Mouse (Mus musculus): ENCODE data around the gene Fuom. TPM values are rescaled to one million over a fixed set of nuclear protein-coding genes. Genes with fewer than 3 reads are reported as not detected.

Gene Fuom
- 107 and 108 TPM in 2 replicates for polyA plus RNA-seq (2021; fragmentation: Nextera tagmentation)
- long read RNA-seq, experiment 1, transcript Fuom-201 (6 exons, 685 nt): major isoform, 20 of 37 reads
- long read RNA-seq, experiment 1, partial matches to known transcripts: 2 of 37 reads
- long read RNA-seq, experiment 1, other reads (novel, unspliced or antisense): 10 of 37 reads
- long read RNA-seq, experiment 2, transcript Fuom-201 (6 exons, 685 nt): minor isoform, 7 of 32 reads
- long read RNA-seq, experiment 2, transcript Fuom-213 (3 exons, 408 nt): major isoform, 8 of 32 reads
- long read RNA-seq, experiment 2, partial matches to known transcripts: 1 of 32 reads
- long read RNA-seq, experiment 2, other reads (novel, unspliced or antisense): 10 of 32 reads

DNA sequence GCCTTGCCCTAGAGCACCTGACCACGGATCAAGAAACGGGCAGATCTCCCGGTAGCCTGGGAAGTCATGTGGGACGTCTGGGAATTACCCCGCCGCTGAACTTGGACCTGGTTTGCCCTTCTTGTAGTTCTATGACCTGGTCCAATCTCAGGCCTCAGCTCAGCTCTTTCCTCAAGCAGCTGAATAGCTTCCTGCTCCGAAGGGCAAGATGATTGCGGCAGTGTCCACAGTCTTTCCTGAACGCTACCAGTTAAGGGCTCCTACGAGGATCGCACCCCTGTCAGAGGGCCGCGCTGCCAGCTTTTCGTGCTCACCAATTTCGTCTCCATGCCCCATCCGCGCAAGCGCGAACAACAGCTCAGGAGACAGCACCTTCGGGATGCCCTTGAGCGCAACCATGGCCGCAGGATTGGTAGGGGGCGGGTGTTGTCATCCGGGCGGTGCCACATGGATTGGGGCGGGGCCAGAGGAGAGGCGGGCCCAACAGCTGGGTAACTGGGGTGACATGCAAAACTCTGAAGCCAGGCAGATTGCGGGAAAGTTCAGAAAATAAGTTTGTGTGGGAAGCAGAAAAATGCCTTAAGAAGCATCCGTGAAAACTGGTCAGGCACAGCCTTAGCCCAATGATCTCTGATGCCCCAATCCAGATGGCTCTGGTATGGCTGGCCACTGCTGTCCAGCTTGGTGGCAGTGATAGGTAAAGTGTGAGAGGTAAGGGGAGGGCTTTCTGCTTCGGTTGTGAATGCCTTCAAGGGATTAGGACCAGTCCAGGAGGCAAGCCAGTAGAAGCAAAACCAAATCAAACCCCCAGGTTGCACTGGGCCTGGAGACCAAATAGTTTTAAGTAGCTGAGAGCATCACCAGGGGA is at the start of gene Fuom:
Gene Fuom (minus strand): TSS at position 449 of the 868 bp plus-strand sequence.

DNA sequence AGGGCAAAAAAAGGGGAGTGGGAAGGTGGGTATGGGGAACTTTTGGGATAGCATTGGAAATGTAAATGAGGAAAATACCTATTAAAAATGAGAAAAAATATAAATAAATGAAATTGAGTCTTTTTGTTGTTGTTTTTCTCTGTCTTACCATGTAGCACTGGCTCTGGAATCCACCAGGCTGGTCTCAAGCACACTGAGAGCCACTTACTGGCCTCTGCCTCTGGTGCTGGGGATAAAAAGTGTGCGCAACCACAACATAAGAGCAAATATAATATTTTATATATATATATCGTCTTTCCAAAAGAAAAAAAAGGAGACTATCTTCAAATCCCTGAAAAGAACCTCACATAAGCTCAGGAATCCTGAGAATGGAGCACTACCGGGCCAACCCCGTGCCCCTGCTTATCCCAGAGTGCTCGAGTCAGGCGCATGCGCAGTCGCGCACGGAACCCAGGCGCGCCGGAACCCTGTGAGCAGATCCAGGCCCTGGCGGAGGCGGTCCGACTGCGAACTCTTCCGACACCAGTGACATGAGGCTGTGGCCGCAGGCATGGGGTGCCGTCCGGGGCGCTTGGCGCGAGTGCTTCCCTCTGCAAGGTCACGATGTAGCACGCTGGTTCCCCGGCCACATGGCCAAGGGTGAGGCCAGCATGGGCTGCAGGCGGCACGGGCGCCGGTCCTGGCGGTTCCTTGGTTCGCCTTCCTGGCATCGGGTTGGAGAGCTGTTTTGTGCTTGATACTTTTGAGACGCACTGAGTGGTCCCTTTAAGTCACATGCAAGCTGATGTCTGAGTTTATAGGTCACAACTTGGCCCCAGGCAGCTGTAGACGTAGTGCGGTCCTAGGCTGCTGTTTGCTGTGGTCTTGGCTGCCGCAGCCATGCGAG is 35.1 kb upstream of the Fuom start, which contains the start of gene Mtg1:
Gene Mtg1 (plus strand): TSS at position 430 of the 886 bp plus-strand sequence.

DNA sequence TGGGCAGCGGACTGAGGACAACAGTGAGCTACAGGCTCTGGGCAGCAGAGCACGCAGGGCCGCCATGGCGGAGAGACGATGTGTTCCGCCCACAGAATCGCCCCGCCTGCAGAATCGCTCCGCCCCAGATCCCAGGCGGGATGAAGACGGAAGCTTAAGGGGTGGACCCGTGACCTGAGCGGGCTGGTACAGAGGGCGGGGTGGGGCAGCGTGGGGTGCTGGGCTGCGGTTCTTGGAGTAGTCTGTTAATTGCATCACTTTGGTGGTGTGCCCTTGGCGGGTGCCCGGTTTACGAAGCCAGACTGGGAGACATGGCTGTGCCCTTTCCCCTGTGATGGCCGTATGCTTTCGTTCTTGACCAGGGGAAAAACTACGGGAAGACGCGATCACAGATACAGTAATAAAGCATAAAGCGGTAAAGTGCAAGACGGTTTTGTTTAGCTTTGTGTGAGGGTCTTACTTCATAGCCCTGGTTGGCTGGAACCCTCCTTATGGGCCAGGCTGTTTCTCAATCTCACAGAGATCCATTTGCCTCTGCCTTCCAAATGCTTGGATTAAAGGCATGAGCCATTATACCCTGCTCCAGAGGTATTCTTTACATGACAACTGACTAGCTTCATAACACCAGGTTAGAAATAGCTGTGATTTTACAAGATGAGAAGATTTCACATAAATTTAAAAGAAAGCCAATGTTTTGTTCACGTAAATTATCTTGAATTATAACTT is 14.3 kb upstream of the Fuom start, which contains the start of gene Echs1:
Gene Echs1 (minus strand): TSS at position 148 of the 726 bp plus-strand sequence.

DNA sequence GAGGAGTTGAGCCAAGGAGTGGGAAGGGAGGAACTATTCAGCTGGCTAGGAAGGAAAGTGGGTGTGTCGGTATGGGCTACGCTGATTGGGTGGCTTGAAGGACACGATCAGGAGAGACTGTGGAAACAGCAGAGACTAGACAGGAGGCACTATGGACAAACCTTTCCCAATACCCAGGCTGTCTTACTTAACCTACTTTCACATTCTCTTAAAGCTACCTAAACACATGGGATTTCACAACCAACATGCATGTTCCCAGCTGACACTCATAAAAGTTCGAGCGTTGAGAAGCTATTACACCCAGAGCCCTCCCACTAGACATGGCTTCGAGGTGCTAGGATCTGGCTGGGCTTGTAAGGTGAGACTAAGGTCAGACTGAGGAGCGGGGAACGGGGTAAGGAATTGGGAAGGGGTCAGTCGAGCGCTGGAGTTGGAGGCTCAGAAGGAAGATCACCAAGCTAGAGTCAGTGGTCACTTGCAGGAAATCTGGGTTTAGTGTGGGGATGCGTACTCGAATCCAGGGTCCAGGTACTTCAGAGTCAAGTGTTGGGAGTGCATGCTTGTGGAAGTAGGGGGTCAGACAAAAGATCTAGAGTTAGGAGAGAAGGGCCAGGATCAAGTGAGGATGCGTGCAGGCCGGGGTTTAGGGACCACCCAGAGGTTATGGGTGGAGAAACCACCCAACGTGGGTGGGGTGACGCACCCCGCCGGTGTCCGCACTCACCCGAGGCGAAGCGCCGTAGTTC is 13.5 kb upstream of the Fuom start, which contains the start of gene Paox:
Gene Paox (plus strand): TSS at position 217 of the 746 bp plus-strand sequence.

DNA sequence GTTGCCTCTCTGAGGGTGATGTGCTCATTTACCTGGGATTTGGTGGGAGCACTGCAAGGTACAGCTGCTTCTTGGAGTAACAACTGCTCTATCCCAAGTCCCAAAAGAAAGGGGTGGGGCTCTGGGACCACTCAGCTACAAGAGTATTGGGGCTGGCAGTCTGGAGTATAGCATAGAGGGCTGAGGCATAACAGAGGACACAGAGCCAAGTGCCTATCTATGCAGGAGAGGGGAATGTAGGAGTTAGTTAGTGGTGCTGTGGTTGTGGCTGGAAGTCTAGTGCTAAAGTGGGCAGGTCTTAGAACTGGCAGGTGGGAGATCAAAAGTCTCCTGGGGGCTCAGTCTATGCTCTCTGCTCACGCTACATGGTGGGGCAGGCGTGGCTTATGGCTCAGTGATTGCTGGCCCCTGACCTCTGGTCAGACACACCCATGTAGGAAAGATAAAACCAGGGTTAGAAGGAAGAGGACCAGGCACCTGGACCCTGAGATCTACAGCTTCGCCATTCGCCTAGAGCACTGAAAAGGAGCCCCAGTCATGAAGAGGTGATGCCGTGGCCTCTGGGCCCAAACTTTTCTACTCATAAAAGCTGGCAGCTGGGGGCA is 9.2 kb downstream of the Fuom start, which contains the start of gene Prap1:
Gene Prap1 (plus strand): TSS at position 472 of the 605 bp plus-strand sequence.

DNA sequence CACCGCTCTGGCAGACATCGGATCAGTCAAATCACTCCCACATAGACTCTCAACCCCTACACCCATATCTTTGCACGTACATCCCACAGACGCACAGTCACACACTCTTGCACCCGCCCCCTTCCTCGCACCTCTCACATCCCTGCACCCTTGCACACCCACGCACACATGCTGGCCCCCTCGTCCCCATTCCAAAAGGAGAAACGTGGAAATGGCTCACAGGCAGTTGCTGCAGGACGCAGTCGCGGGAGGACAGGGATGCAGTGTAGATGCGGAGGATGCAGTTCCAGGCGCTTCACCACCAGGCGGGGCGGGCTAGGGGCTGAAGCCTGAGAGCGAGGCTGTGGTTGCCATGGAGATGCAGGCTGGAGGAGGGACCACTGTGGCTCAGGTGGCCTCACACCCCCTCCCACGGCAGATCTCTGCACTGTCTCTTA is 20.0 kb downstream of the Fuom start, which contains the start of gene Caly:
Gene Caly (minus strand): TSS at position 307 of the 437 bp plus-strand sequence.

DNA sequence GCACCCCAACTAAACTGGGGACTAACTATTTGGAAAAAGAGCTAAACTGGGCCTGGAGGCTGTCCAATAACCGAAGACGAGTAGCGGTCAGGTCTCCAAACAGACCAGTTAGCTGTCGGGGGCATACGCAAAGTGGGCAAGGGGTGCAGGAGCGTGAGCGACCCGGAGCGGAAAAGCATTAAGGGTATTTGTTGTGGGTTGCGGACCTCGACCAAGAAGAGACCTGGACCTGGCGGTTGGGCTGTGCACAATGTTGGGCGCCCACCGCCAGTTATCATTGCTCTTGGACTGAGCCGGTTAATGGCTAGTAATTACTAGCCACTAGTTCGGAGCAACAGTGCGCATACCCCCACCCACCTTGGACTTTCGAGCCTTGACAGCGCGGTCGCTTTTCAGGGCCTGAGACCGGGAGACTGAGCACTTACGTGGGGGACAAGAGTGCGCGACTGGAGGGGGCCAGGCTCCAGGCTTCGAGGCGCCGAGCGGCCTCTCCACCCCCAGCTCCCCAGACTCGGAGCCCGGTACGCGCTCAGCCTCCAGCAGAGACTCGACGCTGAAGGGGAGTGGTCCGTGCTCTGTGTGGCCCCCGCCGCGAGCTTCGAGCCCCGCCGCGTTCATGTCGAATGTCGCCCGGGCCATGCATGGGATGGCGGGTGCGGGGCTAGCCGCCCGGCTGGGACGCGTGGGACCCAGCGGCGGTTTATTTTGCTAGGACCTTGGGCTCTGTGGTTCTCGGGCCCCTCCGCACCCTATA is 53.7 kb downstream of the Fuom start, which contains the start of gene Msx3:
Gene Msx3 (minus strand): TSS at position 729 of the 754 bp plus-strand sequence.

Other genes with a start within 250 kb of the Fuom start
- gene Kndc1, start 207.7 kb downstream of the Fuom start, polyA plus RNA-seq (2021; fragmentation: Nextera tagmentation): 22.3 and 30.2 TPM in 2 replicates
- gene Utf1, start 158.7 kb downstream of the Fuom start, polyA plus RNA-seq (2021; fragmentation: Nextera tagmentation): not detected in 2 replicates
- gene 6430531B16Rik, start 123.7 kb downstream of the Fuom start, polyA plus RNA-seq (2021; fragmentation: Nextera tagmentation): 1.6 TPM in 2 replicates
- gene Adam8, start 109.9 kb downstream of the Fuom start, polyA plus RNA-seq (2021; fragmentation: Nextera tagmentation): 0.29 and 0.54 TPM in 2 replicates
- gene Zfp511, start 66.0 kb downstream of the Fuom start, polyA plus RNA-seq (2021; fragmentation: Nextera tagmentation): 40.0 and 45.8 TPM in 2 replicates
- gene Tubgcp2, start 65.8 kb downstream of the Fuom start, polyA plus RNA-seq (2021; fragmentation: Nextera tagmentation): 31.6 and 34.4 TPM in 2 replicates
- gene Msx3, start 53.4 kb downstream of the Fuom start, polyA plus RNA-seq (2021; fragmentation: Nextera tagmentation): not detected in 2 replicates
- gene Caly, start 19.9 kb downstream of the Fuom start, polyA plus RNA-seq (2021; fragmentation: Nextera tagmentation): 701 and 786 TPM in 2 replicates
- gene Prap1, start 9.0 kb downstream of the Fuom start, polyA plus RNA-seq (2021; fragmentation: Nextera tagmentation): not detected in 2 replicates
- 3.4 and 4.2 TPM in 2 replicates for gene Paox, start 13.4 kb upstream of the Fuom start, polyA plus RNA-seq (2021; fragmentation: Nextera tagmentation)
- 139 and 145 TPM in 2 replicates for gene Echs1, start 14.0 kb upstream of the Fuom start, polyA plus RNA-seq (2021; fragmentation: Nextera tagmentation)
- 46.4 and 48.4 TPM in 2 replicates for gene Mtg1, start 35.1 kb upstream of the Fuom start, polyA plus RNA-seq (2021; fragmentation: Nextera tagmentation)
- 66.3 and 73.0 TPM in 2 replicates for gene Sprn, start 52.4 kb upstream of the Fuom start, polyA plus RNA-seq (2021; fragmentation: Nextera tagmentation)
- not detected in 2 replicates for gene Olfr522, start 62.3 kb upstream of the Fuom start, polyA plus RNA-seq (2021; fragmentation: Nextera tagmentation)
- not detected in 2 replicates for gene Olfr523, start 70.8 kb upstream of the Fuom start, polyA plus RNA-seq (2021; fragmentation: Nextera tagmentation)
- not detected in 2 replicates for gene Olfr524, start 103.5 kb upstream of the Fuom start, polyA plus RNA-seq (2021; fragmentation: Nextera tagmentation)
- 0.06 and 0.10 TPM in 2 replicates for gene Cd163l1, start 115.8 kb upstream of the Fuom start, polyA plus RNA-seq (2021; fragmentation: Nextera tagmentation)
- gene 5830411N06Rik, start 144.8 kb upstream of the Fuom start, polyA plus RNA-seq (2021; fragmentation: Nextera tagmentation): 0.09 TPM in 1 of 2 replicates, not detected in the other
- gene Olfr525, start 218.4 kb upstream of the Fuom start, polyA plus RNA-seq (2021; fragmentation: Nextera tagmentation): not detected in 2 replicates
- gene Olfr527, start 231.6 kb upstream of the Fuom start, polyA plus RNA-seq (2021; fragmentation: Nextera tagmentation): not detected in 2 replicates